Mouse (Mus musculus): ENCODE measurements around the gene Sec22a. TPM values are rescaled to one million over a fixed set of nuclear protein-coding genes. Genes with fewer than 3 reads are reported as not detected.

The Sec22a gene
- polyA plus RNA-seq, 1 experiment from 2014 or later = 33.8 TPM

DNA sequence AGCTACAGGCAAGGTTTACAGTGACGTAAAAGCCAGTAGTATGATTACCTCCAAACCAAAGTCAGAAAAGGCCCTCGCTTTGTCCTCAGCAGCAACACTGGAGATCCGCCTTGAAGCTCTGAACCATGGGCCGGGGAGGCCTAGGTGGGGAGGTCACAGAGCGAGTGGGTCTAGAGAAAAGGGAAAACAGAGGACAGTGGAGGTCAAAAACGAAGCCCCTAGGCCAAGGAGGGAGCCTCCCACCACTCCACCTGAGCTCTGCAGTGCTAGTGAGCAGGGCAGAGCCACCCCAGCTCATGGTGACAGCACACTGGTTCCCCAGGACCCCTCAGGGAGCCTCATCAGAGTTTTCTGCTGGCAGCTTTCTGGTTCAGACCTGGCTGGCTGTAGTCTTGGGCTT is 55.7 kb downstream of the Sec22a start:
- 90% methylated on average over 6 of the region's 6 CpGs for WGBS
- H3K36me3 ChIP-seq = peaks cover 11% of the 10 kb centered on the region
- no peak overlapping the region for H3K4me3 ChIP-seq
- peaks cover 21% of the 10 kb centered on the region for H3K4me1 ChIP-seq (replicated peaks)
- no peak for DNase-seq (ENCODE audit: low spot score)
- no peak overlapping the region for H3K27ac ChIP-seq
- H3K27me3 ChIP-seq (ENCODE audit: insufficient read depth, poor library complexity, severe bottlenecking) = no peaks in the 10 kb centered on the region
- no peaks in the 10 kb centered on the region for H3K9me3 ChIP-seq

DNA sequence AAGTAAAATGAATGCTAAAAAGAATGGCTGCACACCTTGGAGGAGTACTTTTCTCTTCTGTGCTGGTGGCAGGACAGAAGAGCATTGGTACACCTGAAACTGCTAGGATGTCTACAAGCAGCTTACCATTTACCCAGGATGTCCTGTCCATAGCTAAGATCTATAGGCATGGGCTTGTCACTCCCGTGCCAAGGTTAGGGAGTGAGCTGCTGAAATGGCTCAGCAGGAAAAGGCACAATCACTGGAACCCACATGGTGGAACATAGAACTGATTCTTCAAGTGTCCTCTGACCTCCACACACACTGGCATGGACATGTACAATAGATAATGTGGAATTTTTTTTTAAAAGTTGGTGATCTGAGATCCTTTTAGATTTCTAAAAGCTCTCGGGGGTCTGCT is 56.4 kb downstream of the Sec22a start:
- DNase-seq (ENCODE audit: low spot score) = no peak
- 88% methylated on average over 2 of the region's 2 CpGs for WGBS
- H3K4me3 ChIP-seq = no peak overlapping the region

DNA sequence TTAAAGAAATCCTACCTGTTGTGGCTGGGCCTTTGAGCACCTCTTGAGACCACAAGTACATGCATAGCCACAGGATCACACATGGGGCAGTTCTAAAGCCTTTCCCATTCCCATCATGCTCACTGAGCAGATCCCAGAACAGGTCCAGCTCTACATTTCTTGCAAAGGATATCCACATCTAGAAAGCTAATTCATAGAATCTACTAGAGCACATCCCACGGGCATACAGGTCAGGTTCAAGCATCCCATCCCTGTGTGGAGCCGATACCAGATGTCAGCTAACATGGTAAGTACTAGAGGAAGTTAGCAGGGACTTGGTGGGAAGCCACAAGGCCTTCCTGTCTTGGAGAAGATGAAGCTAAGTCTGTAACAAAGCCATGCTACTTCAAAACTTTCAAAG is 57.1 kb downstream of the Sec22a start:
- Histone ChIP-seq H3K36me3 (peaks cover 18% of the 10 kb centered on the region), H3K27ac (no peak overlapping the region), H3K9me3 (no peaks in the 10 kb centered on the region), H3K4me1 (replicated peaks) (peaks cover 11% of the 10 kb centered on the region), H3K4me3 (no peak overlapping the region), H3K27me3 (ENCODE audit: insufficient read depth, poor library complexity, severe bottlenecking) (no peaks in the 10 kb centered on the region)
- DNase-seq (ENCODE audit: low spot score) = no peak
- 92% methylated on average over 2 of the region's 2 CpGs for WGBS

More for the DNA sequence above, 56.4 kb downstream of the Sec22a start:
- H3K4me1 ChIP-seq (replicated peaks) = peaks cover 18% of the 10 kb centered on the region
- no peaks in the 10 kb centered on the region for H3K9me3 ChIP-seq
- H3K36me3 ChIP-seq = peaks cover 17% of the 10 kb centered on the region
- H3K27ac ChIP-seq = no peak overlapping the region
- H3K27me3 ChIP-seq (ENCODE audit: insufficient read depth, poor library complexity, severe bottlenecking) = no peaks in the 10 kb centered on the region

DNA sequence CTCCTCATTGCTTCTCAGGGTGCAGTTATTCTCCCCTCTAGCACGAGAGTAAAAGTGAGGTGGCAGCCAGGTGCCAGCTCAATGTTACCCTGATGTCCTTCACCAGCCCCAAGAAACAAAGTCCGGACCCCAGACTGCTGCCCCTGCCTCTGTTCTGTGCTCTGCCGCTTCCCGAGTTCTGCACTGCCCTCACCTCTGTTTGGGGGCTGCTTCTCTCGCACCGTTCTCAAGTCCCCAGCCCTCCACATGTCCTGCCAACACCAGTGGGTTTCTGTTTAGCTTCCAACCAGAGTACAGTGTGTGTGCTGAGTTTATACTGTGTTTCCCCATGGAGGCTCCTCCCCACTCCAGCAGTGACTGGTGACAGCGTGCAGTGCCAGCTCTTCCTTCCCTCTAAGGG is 58.5 kb downstream of the Sec22a start:
- Histone ChIP-seq H3K27me3 (ENCODE audit: insufficient read depth, poor library complexity, severe bottlenecking) (no peaks in the 10 kb centered on the region), H3K4me1 (replicated peaks) (no peaks in the 10 kb centered on the region), H3K27ac (no peak overlapping the region), H3K36me3 (peaks cover 18% of the 10 kb centered on the region), H3K9me3 (no peaks in the 10 kb centered on the region), H3K4me3 (no peak overlapping the region)
- WGBS = 85% methylated on average over 7 of the region's 7 CpGs
- DNase-seq (ENCODE audit: low spot score) = no peak

DNA sequence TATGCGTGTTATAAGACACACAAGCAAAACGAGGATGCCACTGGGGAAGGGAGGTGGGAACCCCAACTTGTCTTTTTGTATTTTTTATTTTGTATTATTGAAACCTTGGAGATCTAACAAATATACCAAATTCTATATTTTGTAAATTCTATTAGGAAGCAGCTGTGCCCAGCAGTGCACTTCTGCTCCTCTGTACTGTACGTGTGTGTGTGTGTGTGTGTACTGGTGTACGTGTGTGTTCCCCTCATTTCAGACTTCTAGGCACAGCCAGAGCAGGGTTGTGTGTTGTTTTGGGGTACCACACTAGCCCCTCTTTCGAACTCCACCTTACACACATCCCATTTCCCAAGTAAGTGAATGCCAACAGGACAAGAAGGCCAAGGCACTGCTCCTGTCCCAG is 59.3 kb downstream of the Sec22a start:
- Histone ChIP-seq H3K27me3 (ENCODE audit: insufficient read depth, poor library complexity, severe bottlenecking) (no peaks in the 10 kb centered on the region), H3K36me3 (peaks cover 26% of the 10 kb centered on the region), H3K4me1 (replicated peaks) (no peaks in the 10 kb centered on the region), H3K27ac (no peak overlapping the region), H3K9me3 (no peaks in the 10 kb centered on the region), H3K4me3 (no peak overlapping the region)
- no peak for DNase-seq (ENCODE audit: low spot score)
- WGBS = 89% methylated on average over 5 of the region's 5 CpGs

DNA sequence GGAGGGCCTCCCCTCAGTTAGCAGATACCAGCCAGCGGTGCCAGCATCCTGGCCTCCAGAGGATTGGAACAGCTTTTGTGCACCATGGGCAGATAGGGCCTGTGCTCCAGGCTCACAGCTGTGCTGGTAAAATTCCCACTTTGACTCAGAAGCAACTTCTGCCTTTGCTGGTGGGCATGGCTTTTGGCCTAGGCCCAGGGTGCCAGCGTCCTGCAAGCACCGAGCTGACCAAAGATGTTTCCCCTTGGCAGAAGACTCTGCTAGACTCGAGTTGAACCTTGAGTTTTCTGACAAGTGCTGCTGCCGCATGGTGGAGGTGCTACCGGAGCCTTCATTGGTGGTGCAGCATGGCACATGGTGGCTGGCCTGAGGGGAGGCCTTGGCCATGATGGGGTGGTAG is 60.0 kb downstream of the Sec22a start:
- no peak overlapping the region for H3K4me3 ChIP-seq

DNA sequence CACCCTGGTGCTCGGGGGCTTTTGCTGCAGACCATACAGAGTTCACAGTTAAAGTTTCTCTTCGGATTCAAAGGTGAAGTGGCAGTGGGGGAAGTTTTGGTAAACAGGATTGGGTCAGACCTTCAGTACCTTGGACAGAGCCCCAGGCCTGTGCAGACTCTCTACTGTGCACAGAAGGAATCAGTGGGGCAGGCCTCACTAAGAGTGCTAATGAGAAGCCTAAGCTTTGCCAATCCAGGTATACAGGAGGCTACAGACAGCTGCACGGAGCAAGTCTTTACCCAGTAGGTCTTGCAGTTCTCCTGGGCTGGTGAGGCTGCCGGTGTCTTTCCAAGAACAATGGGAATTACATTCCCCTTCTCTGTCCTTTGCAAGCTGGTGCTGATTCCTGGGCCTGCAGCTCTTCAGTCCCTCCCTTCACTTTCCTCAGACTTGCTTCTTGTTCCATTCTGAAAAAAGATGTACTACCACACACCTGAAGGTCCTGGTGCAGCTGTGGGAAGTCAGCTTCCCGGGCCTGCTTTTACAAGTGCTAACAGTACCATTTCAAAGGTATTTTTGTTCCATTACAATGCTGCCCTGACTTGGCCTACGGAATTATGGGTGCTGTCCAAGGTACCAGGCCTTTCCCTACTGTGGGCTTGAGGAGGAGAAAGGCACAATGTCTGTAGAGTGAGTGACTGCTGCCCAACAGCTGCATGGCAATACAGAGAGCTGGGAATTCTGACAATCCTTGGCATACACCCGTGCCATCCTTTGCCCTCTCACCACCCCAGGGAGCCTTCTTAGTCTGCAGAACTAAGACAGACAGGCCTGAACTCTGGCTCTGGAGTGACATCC is 61.1 kb downstream of the Sec22a start:
- no peaks in the 10 kb centered on the region for H3K27me3 ChIP-seq (ENCODE audit: insufficient read depth, poor library complexity, severe bottlenecking)
- H3K36me3 ChIP-seq = peaks cover 38% of the 10 kb centered on the region
- DNase-seq (ENCODE audit: low spot score) = peak; percentile 40
- no peak overlapping the region for H3K27ac ChIP-seq
- no peak overlapping the region for H3K4me3 ChIP-seq
- no peaks in the 10 kb centered on the region for H3K9me3 ChIP-seq
- no peaks in the 10 kb centered on the region for H3K4me1 ChIP-seq (replicated peaks)
- 56% methylated on average over 7 of the region's 7 CpGs for WGBS

More for the DNA sequence above, 60.0 kb downstream of the Sec22a start:
- peaks cover 30% of the 10 kb centered on the region for H3K36me3 ChIP-seq
- no peaks in the 10 kb centered on the region for H3K4me1 ChIP-seq (replicated peaks)
- no peaks in the 10 kb centered on the region for H3K27me3 ChIP-seq (ENCODE audit: insufficient read depth, poor library complexity, severe bottlenecking)
- H3K27ac ChIP-seq = no peak overlapping the region
- DNase-seq (ENCODE audit: low spot score) = no peak
- WGBS = 89% methylated on average over 6 of the region's 6 CpGs
- no peaks in the 10 kb centered on the region for H3K9me3 ChIP-seq

DNA sequence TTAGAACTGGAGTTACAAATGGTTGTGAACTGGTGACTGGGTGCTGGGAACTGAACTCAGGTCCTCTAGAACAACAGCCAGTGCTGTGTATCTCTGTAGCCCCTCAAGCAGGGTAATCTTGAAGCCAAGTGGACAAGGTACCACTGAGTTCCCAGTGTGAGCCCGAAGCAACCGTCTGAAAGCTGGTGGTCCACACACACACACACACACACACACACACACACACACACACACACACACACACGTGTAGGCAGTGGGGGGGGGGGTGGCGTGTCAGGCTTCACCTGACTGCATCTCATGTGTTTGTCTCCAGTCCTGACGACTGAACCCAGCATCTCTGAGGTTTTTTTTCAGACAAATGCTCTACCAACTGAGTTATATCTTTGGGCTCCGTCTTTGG is 63.6 kb downstream of the Sec22a start:
- H3K9me3 ChIP-seq = no peaks in the 10 kb centered on the region
- DNase-seq (ENCODE audit: low spot score) = no peak

DNA sequence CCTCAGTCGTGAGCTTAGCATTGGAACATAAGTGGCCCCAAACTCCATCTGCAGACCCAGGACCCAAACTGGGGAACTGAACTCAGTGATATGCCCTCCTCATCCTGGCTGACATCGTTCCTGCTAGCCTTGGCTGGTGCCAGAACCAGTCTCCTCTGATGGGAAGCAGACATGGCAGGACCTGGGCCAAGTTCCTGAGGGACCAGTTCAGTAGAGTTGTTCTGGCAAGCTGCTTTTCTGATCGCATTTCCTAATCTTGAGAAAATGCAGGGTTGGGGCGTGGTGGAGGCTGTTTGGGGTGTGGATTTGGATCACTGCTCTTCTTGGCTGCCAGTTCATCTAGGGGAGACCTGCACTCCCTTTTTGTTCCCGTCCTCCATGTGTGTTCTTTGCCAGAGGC is 65.9 kb downstream of the Sec22a start:
- Histone ChIP-seq H3K9me3 (no peaks in the 10 kb centered on the region), H3K36me3 (peaks cover 25% of the 10 kb centered on the region; the same call in 1 of the 2 replicates), H3K27ac (no peak overlapping the region), H3K27me3 (ENCODE audit: insufficient read depth, poor library complexity, severe bottlenecking) (no peaks in the 10 kb centered on the region), H3K4me1 (replicated peaks) (no peaks in the 10 kb centered on the region), H3K4me3 (no peak overlapping the region)
- 87% methylated on average over 5 of the region's 5 CpGs for whole genome bisulfite sequencing
- DNase-seq (ENCODE audit: low spot score) = no peak

More for the DNA sequence above, 63.6 kb downstream of the Sec22a start:
- no peak overlapping the region for H3K4me3 ChIP-seq
- 86% methylated on average over 6 of the region's 6 CpGs for WGBS
- no peak overlapping the region for H3K27ac ChIP-seq
- no peaks in the 10 kb centered on the region for H3K4me1 ChIP-seq (replicated peaks)
- H3K27me3 ChIP-seq (ENCODE audit: insufficient read depth, poor library complexity, severe bottlenecking) = no peaks in the 10 kb centered on the region
- H3K36me3 ChIP-seq = peaks cover 38% of the 10 kb centered on the region

DNA sequence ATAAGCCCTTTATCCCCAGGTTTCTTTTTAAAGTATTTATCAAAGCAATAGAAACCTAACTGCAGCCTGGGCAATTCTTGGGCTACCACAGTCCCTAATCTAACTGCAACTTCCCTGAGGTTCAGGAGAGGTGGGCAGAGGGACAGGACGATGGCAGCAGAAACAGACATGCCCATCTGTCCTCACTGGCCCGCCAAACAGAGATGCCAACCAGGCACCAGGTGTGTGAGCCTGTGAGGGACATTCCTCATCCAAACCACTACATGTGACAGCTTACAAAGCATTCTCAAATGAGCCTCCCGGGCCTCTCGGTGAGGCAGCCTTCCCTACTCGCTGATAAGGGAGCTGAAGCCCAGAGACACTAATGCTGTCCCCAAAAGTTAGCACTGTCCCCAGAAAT is 76.5 kb downstream of the Sec22a start:
- Histone ChIP-seq H3K4me3 (no peak overlapping the region), H3K27ac (no peak overlapping the region), H3K4me1 (replicated peaks) (0 out of 2 replicates have a peak, but pooled peaks cover 9% of the 10 kb centered on the region), H3K27me3 (ENCODE audit: insufficient read depth, poor library complexity, severe bottlenecking) (no peaks in the 10 kb centered on the region), H3K9me3 (no peaks in the 10 kb centered on the region), H3K36me3 (no peaks in the 10 kb centered on the region; the same call in 1 of the 2 replicates)
- DNase-seq (ENCODE audit: low spot score) = no peak
- 93% methylated on average over 5 of the region's 5 CpGs for WGBS

DNA sequence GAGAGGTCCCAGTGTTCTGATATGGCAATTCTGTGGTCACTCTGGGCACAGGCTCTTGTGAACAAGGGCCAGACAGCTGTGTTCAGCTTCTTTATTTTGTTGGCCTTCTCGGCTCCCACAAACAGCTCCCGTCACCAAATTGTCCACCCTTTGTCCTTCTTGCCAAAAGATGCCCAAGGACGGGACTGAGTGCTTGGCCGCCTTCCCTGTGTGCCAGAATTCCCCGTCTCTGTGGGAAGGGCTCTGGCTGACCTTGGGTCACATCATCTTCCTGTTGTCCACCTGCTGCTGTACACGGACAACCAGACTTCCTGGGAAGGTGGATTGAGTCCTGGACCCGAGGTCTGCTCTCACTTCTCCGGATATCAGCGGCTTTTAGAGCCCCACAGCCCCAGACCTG is 77.9 kb downstream of the Sec22a start:
- Histone ChIP-seq H3K36me3 (no peaks in the 10 kb centered on the region; the same call in 1 of the 2 replicates), H3K4me1 (replicated peaks) (0 out of 2 replicates have a peak, but pooled peaks cover 9% of the 10 kb centered on the region), H3K9me3 (no peaks in the 10 kb centered on the region), H3K4me3 (no peak overlapping the region), H3K27me3 (ENCODE audit: insufficient read depth, poor library complexity, severe bottlenecking) (no peaks in the 10 kb centered on the region), H3K27ac (no peak overlapping the region)
- DNase-seq (ENCODE audit: low spot score) = no peak
- 79% methylated on average over 9 of the region's 9 CpGs for WGBS

DNA sequence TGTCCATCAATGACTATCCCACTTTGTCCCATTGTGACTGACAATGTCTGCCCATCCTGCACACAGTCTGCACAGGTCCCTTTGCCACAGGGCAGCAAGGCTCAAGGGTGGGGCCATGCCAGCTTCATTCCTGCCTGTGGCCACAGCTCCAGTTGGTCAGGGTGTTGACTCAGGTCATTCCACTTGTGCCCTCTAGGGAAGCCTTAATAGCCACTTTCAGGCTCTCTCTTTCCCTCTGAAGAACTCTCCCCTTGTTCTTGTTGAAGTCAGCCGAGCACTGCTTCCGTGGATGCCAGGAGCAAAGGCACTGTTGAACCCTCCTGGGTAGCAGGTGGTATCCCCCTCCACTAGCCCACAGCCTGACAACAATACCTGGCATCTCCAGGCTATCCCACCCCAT is 81.3 kb downstream of the Sec22a start:
- H3K4me1 ChIP-seq (replicated peaks) = peaks cover 7% of the 10 kb centered on the region
- no peak overlapping the region for H3K4me3 ChIP-seq
- H3K27ac ChIP-seq = no peak overlapping the region
- WGBS = 81% methylated on average over 2 of the region's 2 CpGs
- H3K9me3 ChIP-seq = no peaks in the 10 kb centered on the region
- no peaks in the 10 kb centered on the region for H3K27me3 ChIP-seq (ENCODE audit: insufficient read depth, poor library complexity, severe bottlenecking)
- DNase-seq (ENCODE audit: low spot score) = no peak
- H3K36me3 ChIP-seq = no peaks in the 10 kb centered on the region; the same call in 1 of the 2 replicates

DNA sequence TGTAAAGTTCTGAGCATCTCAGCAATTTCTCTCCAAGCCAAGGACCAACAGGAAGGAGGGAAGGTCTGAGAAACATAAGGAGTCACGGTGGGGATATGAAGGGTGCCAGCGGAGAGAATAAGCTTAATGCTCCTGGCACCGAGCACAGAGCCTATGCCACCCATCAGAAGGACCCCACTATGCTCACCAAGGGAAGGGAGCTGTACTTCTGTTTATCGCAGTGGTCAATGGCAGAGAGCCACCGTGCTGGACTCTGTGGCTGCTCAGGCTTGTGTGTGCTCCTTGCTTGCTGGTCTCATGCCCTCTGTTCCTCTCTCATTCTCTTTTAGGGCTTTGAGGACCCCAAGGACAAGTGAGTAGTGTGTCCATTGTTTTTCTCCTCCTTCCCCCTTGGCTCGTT is 85.6 kb downstream of the Sec22a start:
- Histone ChIP-seq H3K4me3 (no peak overlapping the region), H3K36me3 (no peaks in the 10 kb centered on the region), H3K9me3 (no peaks in the 10 kb centered on the region), H3K27ac (peak overlapping the region; percentile 45; the same call in 1 of the 2 replicates), H3K27me3 (ENCODE audit: insufficient read depth, poor library complexity, severe bottlenecking) (peaks cover 34% of the 10 kb centered on the region), H3K4me1 (replicated peaks) (peaks cover 9% of the 10 kb centered on the region)
- WGBS = 79% methylated on average over 6 of the region's 6 CpGs
- DNase-seq (ENCODE audit: low spot score) = no peak

All from hindbrain, embryonic 10.5 days (tissue).